ENCODE assay signal across 19 mouse cellular contexts in the genomic region with DNA sequence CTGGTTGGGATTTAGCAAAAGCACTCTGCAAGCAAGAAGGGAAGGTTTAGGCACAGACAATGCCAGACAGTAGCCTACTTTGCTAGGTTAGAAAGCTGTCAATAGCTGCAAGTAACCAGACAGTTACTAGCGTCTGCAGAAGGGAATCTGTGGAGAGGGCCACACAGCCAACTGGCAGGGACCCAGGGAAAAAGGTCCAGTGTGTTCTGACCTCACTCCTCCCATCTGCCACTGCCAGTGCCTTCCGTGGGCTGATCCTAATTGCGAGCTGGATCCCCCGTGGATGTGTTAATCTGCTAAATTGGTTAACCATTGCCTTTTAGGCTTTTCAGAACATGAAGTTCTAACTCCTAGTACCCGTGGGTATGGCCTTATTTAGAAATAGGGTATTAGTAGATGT. TPM values are rescaled to one million over a fixed set of nuclear protein-coding genes. Genes with fewer than 3 reads are reported as not detected.
A peak's percentile ranks its signal among the peaks of the same experiment; 100 is the strongest.
DNase-seq lines count a peak whose midpoint lies in the region; ATAC-seq lines count a peak whose summit lies in the region.
"Had no signal": no experiment of that assay in that cellular context is flagged by ENCODE, and none has a peak within 500 bp of the region (broad histone marks: within the 10 kb centered on the region; RNA-seq: fewer than 3 reads in every experiment).

No protein-coding gene starts in this region.

- no peak overlapping the region for H3K4me2 ChIP-seq in kidney, embryonic 15.5 days
- H3K4me2 ChIP-seq: embryonic facial prominence, embryonic 13.5 days; heart, embryonic 15.5 days; midbrain, embryonic 13.5 days had no signal

- H3K27ac ChIP-seq in kidney, embryonic 15.5 days, result no peak overlapping the region
- no peak overlapping the region for H3K27ac ChIP-seq in midbrain, embryonic 10.5 days (replicated peaks)
- H3K27ac ChIP-seq: embryonic facial prominence, embryonic 13.5 days; heart, embryonic 15.5 days; liver, embryonic 14.5 days; midbrain, embryonic 13.5 days had no signal

- 79% methylated on average over 5 of the region's 5 CpGs for WGBS in kidney, embryonic 15.5 days
- WGBS in midbrain, embryonic 10.5 days, result 84% methylated on average over 5 of the region's 5 CpGs

- peak; percentile 40 for DNase-seq in cerebellum, adult 11 months
- DNase-seq in cerebellum, adult 8-10 months, result no peak
- DNase-seq in kidney, postnatal 25 days, result peak; percentile 39 to 50
- peak; percentile 52 to 63 for DNase-seq in cerebellum, adult 18-20 months
- peak; percentile 38 to 42 for DNase-seq in gastrocnemius, postnatal 36 days
- DNase-seq in embryo, embryonic 9.5 days (ENCODE audit: extremely low spot score), result no peak
- DNase-seq in midbrain, embryonic 10.5 days (ENCODE audit: low spot score), result no peak
- DNase-seq: B cell, adult 2 months; kidney, postnatal 4 days had no signal

- intact Hi-C loops in gastrocnemius, postnatal 36 days (cut with DNase I), result no loop called here

- no peaks in the 10 kb centered on the region for H3K9me3 ChIP-seq in kidney, embryonic 15.5 days (replicated peaks)
- no peaks in the 10 kb centered on the region for H3K9me3 ChIP-seq in midbrain, embryonic 10.5 days (replicated peaks)
- H3K9me3 ChIP-seq: embryonic facial prominence, embryonic 13.5 days; heart, embryonic 15.5 days; midbrain, embryonic 13.5 days had no signal

- H3K4me1 ChIP-seq in kidney, embryonic 15.5 days, result no peaks in the 10 kb centered on the region
- no peaks in the 10 kb centered on the region for H3K4me1 ChIP-seq in midbrain, embryonic 10.5 days
- H3K4me1 ChIP-seq: embryonic facial prominence, embryonic 13.5 days; heart, embryonic 15.5 days; midbrain, embryonic 13.5 days had no signal

- H3K4me3 ChIP-seq in kidney, embryonic 15.5 days (replicated peaks), result no peak overlapping the region
- no peak overlapping the region for H3K4me3 ChIP-seq in midbrain, embryonic 10.5 days
- H3K4me3 ChIP-seq: embryonic facial prominence, embryonic 13.5 days; heart, embryonic 15.5 days; midbrain, embryonic 13.5 days had no signal

- H3K36me3 ChIP-seq in kidney, embryonic 15.5 days, result peaks cover 32% of the 10 kb centered on the region
- H3K36me3 ChIP-seq in midbrain, embryonic 10.5 days, result peaks cover 36% of the 10 kb centered on the region

- H3K27me3 ChIP-seq in kidney, embryonic 15.5 days, result no peaks in the 10 kb centered on the region
- no peaks in the 10 kb centered on the region for H3K27me3 ChIP-seq in midbrain, embryonic 10.5 days (ENCODE audit: low read depth, poor library complexity, severe bottlenecking)
- H3K27me3 ChIP-seq: embryonic facial prominence, embryonic 13.5 days; heart, embryonic 15.5 days; midbrain, embryonic 13.5 days had no signal

- no peak overlapping the region for H3K9ac ChIP-seq in kidney, embryonic 15.5 days
- H3K9ac ChIP-seq: embryonic facial prominence, embryonic 13.5 days; heart, embryonic 15.5 days; liver, embryonic 14.5 days; midbrain, embryonic 13.5 days had no signal

- no peak for ATAC-seq in kidney, embryonic 15.5 days (replicated peaks; ENCODE audit: low FRiP score)
- ATAC-seq: hindbrain, embryonic 16.5 days; midbrain, embryonic 13.5 days had no signal

RNA-seq across cellular contexts. Expression of a gene that starts 14.7 kb away (rescaled TPM):
- polyA plus RNA-seq in kidney, embryonic 15.5 days (2015; fragmentation: Nextera tagmentation; extraction: Ambion mirVana), result 107 and 117 TPM in 2 replicates
- 10 to 100 TPM; 20.3 to 28.4 TPM for total RNA-seq in gastrocnemius, postnatal 36 days (2021)
- 86.7 and 96.9 TPM in 2 replicates for polyA plus RNA-seq in midbrain, embryonic 10.5 days (2016; fragmentation: Nextera tagmentation; extraction: Ambion mirVana)

RNA-seq across cellular contexts. Expression of a gene that starts 15.2 kb away (rescaled TPM):
- polyA plus RNA-seq in kidney, embryonic 15.5 days (2015; fragmentation: Nextera tagmentation; extraction: Ambion mirVana), result 15.8 and 16.1 TPM in 2 replicates
- 1 to 10 TPM; 2.9 to 3.4 TPM for total RNA-seq in gastrocnemius, postnatal 36 days (2021)
- polyA plus RNA-seq in midbrain, embryonic 10.5 days (2016; fragmentation: Nextera tagmentation; extraction: Ambion mirVana), result 12.0 and 12.2 TPM in 2 replicates

RNA-seq across cellular contexts. Expression of a gene that starts 35.3 kb away (rescaled TPM):
- 184 and 190 TPM in 2 replicates for polyA plus RNA-seq in kidney, embryonic 15.5 days (2015; fragmentation: Nextera tagmentation; extraction: Ambion mirVana)
- 10 to 100 TPM; 16.8 to 19.0 TPM for total RNA-seq in gastrocnemius, postnatal 36 days (2021)
- polyA plus RNA-seq in midbrain, embryonic 10.5 days (2016; fragmentation: Nextera tagmentation; extraction: Ambion mirVana), result 244 and 271 TPM in 2 replicates

RNA-seq across cellular contexts. Expression of a gene that starts 50.7 kb away (rescaled TPM):
- not detected in 2 replicates for polyA plus RNA-seq in kidney, embryonic 15.5 days (2015; fragmentation: Nextera tagmentation; extraction: Ambion mirVana)
- total RNA-seq in gastrocnemius, postnatal 36 days (2021), result not detected
- not detected in 2 replicates for polyA plus RNA-seq in midbrain, embryonic 10.5 days (2016; fragmentation: Nextera tagmentation; extraction: Ambion mirVana)
- total RNA-seq: ES-E14; left cerebral cortex, postnatal 10 days had no signal
- polyA plus RNA-seq: embryonic facial prominence, embryonic 13.5 days; forebrain, embryonic 11.5 days; heart, embryonic 15.5 days; hindbrain, embryonic 16.5 days; liver, embryonic 14.5 days; midbrain, embryonic 13.5 days; neural tube, embryonic 11.5 days had no signal

Comparison
In these comparisons a context has a peak if more than half of its experiments do, and no peak if none do; other contexts are left out.
1. DNase-seq: peak in cerebellum, adult 11 months (single experiment), kidney, postnatal 25 days (2 of 2), cerebellum, adult 18-20 months (2 of 2) and gastrocnemius, postnatal 36 days (2 of 2); none in cerebellum, adult 8-10 months (single experiment), embryo, embryonic 9.5 days (single experiment) and midbrain, embryonic 10.5 days (single experiment).